Mouse (Mus musculus): Measurements from ENCODE around the gene Lima1.
"Not testable (repeated sequence)": the region's sequence is repeated elsewhere in the genome, so short reads cannot be mapped to it uniquely, and the experiment has no call there.

Lima1 gene

DNA sequence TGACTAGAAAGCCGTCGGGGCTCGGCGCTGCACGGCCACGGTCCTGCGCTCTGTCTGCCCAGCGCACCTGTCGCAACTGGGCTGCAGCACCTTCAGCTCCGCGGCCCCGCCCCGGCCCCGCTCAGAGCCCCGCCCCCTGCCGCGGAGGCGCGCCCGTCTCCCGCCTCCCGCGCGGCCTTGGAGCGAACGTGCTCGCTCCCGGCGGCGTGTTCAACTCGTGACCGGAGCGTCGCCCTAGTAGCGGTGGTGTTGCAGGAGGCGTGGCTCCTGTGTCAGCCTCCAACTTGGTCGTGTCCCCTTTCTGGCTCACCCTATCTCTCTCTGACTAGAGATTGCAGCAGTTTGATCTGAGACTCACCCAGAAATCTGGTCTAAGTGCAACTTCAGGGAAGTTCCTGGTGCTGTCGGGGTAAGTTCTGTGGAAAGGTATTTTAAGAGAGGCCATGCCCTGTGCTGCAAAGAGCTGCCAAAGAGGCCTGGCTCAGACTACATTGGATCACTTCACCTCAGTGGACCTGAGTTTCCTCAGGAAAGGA is at the start of gene Lima1:
Gene Lima1, minus strand, starts transcription at position 123 of the 536 bp plus-strand sequence.
- peak; percentile 95 for DNase-seq

DNA sequence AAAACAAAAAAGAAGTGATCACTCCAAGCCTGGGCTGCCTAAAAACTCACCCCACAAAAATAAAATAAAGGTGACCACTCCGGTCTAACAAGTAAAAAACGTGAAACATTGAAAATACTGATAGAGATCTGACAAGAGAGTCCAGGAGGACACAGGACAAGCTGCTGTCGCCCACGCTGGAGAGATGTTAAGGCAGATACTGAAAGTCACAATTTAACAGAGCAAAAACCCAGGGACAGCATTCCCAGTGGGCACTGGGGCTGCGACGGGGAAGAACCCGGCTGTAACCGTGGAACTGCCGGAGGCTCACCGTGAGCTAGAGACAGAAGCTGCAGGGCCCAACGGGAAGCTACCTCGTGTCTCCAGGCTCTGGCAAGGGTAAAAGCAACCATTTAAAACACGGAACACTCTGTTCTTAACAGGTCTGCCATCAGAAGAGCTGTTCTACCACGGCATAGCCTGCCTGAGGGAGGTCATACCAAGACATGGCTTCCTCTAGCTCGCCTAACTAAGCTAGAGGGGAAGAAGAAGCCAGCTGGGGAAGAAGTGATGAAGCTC is 44.4 kb upstream of the Lima1 start:
- no peak for DNase-seq

DNA sequence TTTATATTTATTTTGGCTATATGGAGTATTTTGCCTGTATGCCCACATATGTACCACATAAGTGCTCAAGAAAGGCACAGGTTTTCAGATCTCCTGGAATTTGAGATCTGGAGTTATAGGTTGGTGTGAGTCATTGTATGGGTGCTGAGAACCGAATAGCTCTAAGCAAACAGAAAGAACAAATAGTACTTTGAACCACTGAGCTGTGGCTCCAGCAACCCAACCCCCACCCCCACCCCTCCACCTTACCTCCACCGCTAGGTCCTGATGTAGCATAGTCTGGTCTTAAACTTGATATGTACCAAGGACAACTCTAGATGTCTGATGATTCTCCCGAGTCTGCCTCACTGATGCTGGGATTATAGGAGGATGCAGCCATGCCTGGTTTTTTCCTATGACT is 42.0 kb upstream of the Lima1 start:
- DNase-seq: no peak

DNA sequence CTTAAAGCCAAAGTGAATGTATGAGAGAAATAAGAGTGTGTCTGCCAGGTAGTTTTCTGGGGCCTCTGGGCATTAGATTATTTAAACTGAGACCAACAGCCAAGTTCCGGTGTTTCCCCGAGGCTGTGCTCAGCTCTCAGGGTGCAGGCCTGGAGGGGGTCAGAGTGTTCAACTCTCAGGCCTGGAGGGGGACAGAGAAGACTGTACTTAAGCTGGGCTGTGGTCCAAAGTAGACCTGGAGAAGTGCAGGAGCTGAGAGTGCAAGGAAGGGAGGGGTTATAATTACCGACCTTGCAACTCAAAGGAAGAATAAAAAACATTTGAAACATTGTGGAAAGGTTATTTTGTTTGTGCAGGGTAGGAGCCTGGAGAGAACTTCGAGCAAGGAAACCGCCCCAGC is 39.4 kb upstream of the Lima1 start:
- DNase-seq: no peak

DNA sequence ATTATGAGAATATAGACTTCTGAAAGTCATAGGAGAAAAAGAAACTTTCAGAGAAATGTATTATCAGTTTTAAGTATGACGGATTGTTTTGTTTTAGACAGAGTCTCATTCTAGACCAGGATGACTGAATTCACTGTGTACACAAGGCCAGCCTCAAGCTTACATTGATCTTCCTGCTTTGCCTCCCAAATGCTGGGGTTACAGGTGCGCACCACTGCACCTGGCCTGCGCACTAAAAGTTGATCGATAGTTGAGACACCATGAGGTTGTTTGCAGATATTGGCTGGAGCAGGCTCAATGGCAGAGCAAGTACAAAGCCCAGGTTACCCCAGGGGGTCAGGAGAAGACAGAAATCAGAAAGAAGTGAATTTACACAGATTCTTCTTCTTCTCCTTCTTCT is 36.5 kb upstream of the Lima1 start:
- no peak for DNase-seq

DNA sequence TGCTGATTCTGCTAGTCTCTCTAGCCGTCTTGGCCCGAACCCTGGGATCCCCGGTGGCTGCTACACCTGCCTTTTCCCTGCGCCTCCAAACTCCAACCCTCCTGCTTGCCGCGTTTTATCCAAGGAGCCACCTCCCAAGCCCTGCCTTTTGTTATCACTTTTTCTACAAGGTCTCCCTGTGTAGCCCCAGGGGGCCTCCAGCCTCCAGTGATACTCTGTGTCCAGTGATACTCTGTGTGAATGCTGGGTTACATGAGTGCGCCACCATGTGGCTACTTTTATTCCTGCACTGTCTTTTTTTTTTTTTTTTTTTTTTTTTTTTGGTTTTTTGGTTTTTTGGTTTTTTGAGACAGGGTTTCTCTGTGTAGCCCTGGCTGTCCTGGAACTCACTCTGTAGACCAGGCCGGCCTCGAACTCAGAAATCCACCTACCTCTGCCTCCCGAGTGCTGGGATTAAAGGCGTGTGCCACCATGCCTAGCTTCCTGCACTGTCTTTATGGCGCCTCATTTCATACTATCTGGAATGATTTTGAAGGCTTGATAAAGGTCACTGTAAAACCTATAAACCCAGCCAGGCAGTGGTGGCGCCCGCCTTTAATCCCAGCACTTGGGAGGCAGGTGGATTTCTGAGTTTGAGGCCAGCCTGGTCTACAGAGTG is 34.2 kb upstream of the Lima1 start:
- not testable (repeated sequence) for DNase-seq

DNA sequence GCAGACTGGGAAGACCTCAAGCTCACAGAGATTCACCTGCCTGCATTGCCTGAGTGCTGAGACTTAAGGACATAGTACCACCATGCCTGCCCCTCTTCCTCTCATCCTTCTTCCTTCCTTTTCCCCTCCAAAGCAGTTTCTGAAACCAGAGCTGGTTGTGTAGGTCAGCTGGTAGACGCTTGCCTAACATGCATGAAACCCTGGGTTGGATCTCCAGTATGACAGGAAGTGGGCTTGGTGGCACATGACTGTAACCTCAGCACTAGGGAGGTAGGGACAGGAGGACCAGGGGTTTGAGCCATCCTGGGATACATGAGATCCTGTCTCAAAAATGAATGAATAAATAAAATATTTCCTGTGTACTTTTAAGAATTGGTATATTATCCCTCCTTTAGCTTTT is 32.3 kb upstream of the Lima1 start:
- DNase-seq: no peak

DNA sequence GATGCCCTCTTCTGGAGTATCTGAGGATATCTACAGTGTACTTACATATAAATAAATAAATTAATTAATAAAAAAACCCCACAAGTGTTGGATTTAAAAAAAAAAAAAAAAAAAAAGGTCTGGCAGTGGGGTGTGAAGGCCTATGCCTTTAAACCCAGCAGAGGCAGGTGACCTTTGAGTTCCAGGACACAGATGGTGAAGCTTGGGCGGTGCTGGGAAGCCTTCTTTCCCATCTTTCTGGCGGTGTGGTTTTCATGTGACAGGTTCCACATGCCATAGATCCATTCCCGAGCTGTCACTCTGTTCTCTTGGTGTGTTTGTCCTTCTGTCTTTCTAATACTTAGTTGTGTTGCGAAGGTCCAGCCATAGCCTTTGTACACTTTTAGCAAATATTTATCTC is 31.8 kb upstream of the Lima1 start:
- DNase-seq: no peak

DNA sequence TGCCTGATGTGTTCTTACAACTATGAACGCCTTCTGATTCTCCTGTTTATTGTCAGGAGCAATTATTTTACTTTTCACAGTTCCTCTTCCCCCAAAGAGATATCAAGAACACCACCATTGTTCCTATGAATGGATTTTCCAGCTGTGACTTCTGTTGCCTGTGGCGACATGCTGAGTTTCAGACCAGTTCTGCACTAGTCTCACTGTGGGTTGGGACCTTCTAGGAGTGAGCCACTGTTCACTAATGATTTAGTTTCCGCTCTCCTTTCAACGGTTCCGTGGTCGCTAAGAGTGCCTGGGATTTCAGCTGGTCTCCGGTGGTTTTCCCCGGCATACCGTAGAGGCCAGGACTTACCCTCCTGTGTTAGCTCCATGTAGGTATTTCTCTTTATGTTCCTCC is 29.6 kb upstream of the Lima1 start:
- no peak for DNase-seq

DNA sequence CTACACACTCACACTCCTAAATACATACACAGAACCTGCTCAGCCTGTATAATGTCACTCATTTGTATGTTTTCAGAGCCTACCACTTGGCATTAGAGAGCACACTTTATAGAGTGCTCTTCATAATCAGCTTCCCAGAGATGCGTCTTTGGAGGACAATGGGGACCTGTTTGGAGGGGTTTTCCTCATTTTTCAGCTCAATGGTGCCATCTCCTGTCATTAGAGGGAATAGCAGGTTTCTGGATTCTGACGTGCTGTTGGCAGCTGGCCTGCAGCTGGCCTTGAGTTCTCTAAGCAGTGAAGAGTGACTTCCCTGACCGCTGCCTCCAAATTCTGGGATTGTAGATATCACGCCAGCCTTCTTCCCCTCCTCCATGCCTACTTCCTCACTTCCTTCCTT is 29.1 kb upstream of the Lima1 start:
- DNase-seq: peak; percentile 87

DNA sequence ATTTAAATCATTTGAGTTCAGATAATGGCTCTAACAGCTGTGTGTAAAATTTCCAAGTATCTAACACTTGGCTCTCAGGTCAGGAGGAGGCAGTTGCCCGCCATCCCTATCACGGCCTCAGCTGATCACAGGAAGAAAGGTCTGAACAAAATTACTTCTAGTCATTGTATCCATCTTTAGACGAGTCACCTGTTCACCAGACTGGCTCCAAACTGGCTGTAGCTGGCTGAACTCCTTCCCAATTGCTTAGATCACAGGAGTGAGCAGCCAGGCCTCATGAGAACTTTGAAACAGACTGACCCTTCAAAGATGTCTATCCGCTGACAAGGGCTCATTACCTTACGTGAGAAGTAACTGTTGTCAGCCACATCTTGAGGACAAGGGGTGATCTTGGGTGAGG is 28.0 kb upstream of the Lima1 start:
- DNase-seq: no peak

DNA sequence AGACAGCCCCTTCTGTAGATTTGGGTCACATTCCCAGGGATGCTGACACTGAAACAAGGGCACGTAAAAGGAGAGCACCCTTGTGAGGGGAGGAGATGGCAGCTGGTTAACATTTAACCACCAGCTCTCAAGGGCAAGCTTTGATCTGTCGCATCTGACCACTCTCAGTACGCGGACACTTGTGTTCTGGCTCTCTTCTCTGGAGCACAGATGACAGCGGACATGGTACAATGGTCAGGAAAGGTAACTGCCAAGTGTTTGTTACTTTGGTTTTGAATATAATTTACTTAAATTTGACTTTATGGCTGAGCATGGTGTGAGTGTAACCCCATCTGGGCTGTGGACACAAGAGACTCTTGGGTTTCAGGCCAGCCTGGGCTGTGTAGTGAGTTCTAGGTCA is 27.5 kb upstream of the Lima1 start:
- peak; percentile 67 for DNase-seq

DNA sequence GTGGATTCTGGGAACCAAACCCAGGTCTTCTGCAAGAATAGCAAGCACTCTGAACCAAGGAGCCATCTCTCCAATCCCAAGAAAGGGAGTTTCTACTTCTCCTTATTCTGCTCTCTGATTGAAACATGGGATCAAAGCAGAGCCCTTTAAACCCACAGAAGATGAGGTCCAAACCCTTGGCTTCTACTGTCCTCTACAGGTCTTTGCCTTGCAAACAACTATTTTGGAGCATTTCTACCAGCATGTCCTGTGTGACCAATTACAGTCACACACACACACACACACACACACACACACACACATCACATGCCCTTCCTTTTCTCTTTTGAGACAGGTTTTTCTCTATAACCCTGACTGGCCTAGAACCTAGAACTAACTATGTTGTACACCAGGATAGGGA is 21.4 kb upstream of the Lima1 start:
- DNase-seq: peak; percentile 13

DNA sequence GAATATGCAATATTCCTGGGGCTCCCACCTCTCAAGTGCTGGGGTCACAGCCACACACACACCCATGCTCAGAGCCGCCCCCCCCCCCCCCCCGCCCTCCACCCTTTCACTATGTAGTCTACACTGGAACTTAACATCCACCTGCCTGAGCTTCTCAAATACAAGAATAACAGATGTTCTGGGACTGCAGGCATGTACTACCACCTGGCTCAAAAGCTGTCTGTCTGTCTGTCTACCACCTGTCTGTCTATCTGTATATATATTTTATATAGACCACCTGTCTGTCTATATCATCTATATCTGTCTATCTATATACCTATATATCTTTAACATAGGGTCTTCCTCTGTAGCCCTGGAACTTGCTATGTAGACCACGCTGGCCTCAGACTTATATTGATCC is 16.1 kb upstream of the Lima1 start:
- DNase-seq: no peak

DNA sequence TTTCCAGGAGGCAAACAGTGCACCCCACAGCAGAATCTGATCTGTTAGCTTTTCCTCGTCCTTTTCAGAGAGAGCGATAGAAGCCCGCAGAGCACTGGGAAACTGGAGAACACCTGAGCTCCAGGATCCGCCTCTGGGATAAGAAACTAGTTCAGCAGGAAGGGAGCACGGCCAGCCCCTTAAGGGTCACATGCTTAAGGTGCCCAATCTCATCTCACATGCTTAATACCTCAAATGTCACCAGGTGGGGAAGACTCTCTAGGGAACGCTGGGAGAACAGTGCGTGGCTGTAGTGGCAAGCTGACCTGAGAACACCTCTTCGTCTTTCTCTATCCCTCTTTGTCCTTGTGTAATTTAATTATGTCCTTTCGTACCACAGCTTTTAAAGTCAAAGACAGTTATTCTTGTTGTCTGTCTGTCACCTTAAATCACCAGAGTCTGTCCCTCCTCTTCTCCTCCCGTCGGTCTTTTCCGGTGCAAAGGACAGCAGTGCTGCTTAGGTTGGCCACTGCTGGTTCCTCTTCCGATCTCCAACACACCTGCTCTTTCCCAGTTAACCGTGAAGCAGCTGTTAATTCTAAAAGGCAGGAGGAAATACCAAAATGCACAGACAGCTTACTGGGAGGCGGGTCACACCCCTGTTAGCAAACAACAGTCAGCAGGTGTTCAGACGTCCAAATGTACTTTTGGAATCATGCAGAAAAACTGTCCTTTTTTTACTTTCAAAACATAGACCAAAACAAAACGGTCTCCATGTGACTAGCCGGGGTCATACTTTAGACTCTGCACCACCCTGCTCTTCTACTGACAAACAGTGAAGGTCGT is 15.4 kb upstream of the Lima1 start:
- DNase-seq: peak; percentile 77

DNA sequence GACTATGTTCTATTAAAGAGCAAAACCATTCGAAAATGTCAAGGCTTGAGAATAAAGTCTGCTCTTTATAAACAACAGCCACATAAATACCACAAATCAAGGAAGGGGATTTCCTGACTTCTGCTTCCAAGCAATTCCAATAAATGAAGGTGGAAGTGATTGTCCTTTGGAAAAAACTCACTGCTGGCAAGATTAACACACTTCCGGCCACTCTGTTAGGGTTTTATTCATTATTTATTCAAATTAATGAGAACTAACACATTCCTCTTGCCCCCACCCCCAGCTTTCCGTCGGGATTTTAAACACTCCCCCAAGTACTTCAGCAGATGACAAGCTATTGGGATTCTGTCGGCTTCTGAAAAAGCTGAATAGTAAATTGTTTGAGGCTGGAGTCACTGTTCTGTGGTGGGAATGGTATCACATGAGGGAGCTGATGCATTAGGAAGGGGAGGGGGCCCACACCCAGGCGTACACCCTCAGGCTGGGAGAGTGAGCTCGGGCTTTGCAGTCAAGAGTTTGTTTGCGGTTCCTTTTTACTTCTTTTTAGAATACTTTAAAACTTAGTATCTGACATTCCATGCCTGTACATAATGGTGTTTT is 14.1 kb upstream of the Lima1 start:
- DNase-seq: no peak

DNA sequence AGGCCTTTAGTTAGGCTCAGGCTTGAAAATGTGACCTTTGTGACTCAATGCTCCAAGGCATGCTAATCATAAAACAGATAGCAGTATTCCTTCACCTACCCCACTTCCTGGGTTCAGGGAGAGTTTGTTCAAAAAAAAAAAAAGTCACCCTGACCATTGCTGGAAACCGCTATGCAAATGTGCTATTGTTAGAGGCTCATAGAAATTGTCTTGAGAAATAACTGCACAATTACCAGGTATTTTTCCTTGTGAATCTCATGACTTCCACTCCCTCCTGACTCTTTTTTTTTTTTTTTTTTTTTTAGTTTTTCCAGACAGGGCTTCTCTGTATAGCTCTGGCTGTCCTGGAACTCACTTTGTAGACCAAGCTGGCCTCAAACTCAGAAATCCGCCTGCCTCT is 11.9 kb upstream of the Lima1 start:
- not testable (repeated sequence) for DNase-seq

DNA sequence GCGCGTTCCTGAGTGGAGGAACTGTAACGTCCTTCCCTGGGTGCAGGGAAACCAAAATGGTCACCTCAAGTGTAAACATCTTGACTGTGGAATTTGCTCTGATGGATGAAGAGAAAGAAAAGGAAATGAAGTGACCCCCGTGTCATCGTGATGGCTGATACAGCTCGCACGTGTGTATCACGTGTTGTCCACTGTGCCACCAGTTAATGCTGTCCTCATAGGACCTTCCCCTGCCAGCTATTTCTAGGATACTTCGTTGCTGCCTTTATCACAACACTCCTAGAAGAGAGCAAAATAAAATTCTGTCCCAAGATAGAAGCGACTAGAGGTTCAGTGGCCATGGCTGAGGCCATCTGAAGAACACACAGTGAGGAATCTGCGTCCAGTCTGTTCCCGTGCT is 8.8 kb upstream of the Lima1 start:
- no peak for DNase-seq

DNA sequence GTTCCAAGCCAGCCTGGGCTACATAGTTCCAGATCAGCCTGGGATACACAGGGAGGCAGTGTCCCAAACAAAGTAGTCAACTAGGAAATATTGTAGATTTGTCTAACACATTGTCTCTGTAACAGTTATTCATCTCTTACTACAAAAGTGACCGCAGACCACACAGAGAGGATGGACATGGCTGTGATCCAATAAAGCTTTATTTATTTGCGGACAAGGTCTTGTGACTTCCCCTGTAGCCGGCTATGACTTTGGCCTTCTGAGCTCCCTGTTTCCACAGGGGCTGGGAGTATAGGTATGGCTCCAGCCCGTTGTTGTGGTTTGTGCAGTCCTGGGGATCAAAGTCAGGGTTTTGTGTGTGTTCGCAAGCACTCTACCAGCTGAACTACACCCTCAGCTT is 3.3 kb upstream of the Lima1 start:
- DNase-seq: peak; percentile 48

DNA sequence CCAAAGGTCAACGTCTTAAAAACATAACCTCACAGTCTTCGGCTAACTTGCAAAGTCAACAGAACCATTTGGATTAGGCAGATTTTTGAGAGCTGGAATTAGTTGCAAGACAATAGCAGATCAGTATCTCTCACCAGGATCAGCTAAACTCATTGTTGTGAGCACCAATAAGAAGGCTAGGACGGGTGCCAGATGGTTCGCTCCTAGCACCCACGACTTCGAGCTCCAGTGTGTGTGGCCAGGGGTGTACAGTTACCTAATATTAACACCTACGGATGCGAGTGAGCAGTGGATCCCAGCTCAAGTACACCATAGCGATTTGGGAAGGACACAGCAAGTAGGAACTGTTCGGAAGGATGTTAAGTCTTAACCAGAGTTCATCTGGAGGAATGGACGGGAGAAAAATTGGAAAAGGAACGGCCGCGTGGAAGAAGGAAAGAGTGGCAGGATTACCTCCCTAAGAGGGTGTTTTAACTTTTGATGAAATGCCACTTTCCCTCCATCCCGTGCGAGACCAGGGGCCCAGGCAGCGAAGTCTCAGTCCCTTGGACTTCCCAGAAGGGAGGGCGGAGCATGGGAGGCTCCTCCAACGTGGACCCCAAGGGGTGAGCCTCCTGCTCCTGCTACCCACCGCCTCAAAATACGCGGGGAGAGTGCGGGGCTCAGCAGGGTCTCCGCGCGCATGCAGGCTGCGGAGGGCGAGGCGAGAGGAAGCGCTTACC is 483 bp downstream of the Lima1 start:
- DNase-seq: peak; percentile 50

DNA sequence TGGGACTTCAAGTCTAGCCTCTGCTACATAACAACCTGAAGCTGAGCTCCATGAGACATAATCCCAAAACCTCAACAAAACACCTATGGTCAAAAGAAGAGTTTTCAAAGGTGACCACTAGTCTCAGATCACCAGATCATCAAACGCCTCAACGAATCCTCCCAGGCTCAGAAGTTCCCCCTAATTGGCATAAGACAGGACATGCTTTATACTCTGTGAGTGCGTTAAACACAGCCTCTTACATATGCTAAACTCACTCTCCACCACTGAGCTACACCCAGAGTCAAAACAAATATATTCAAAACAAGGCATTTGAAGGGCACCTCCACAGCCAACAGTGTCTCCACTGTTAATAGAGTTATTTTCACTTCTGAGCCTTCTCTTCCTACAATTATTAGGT is 2.7 kb downstream of the Lima1 start:
- no peak for DNase-seq

DNA sequence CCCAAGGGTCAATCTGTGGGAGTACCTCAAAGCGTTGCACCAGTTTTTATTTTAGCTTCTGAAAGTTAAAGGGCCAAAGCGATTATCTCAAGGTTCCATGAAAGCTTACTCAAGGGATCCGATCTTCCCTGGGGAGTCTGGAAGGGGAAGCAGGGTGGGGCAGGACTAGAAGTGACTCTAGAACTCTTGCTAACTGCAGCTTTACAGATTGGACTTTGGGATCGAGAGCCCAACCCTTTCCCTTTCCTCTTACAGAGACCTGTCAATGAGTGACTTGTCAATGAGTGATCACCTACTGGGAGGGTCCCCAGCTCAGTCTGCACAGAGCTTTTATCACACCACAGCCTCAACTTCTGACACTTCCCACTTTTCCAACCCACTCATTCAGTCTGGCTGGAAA is 7.6 kb downstream of the Lima1 start:
- DNase-seq: no peak
